Mouse (Mus musculus) CH12.LX (cell line): ENCODE data around the gene Nck2. TPM values are rescaled to one million over a fixed set of nuclear protein-coding genes. Genes with fewer than 3 reads are reported as not detected.

Source experiments
- DNase-seq: peaks from one replicate; pipeline ENCODE4 v3.0.0-alpha.2; 2013; ENCODE audit errors: extremely low read depth
- H3K27ac ChIP-seq: 2 replicates; pipeline ENCODE4 v1.5.1; 2012; ENCODE audit warnings: low read depth, mild to moderate bottlenecking, control low read depth, moderate library complexity; ENCODE audit not compliant: insufficient read depth
- H3K27me3 ChIP-seq: replicated peaks from 2 replicates; pipeline ENCODE3; 2012; ENCODE audit warnings: inconsistent platforms
- H3K36me3 ChIP-seq, 2 experiments: replicated peaks in 1 of 2; 2 replicates each; pipeline versions ENCODE3 to v1.6.1; 2012; ENCODE audit warnings: inconsistent platforms in 1 of 2, low read length in 1 of 2, mild to moderate bottlenecking in 1 of 2, mixed read lengths in 1 of 2, moderate library complexity in 1 of 2; ENCODE audit not compliant: control insufficient read depth in 1 of 2, insufficient read depth in 1 of 2
- H3K4me1 ChIP-seq, 2 experiments: 2 replicates each; pipeline ENCODE4 v1.6.1; 2012; ENCODE audit warnings: inconsistent platforms in 1 of 2, moderate library complexity in 1 of 2; ENCODE audit not compliant: insufficient read depth in 2 of 2, control insufficient read depth in 1 of 2
- H3K4me2 ChIP-seq: 2 replicates; pipeline ENCODE4 v1.6.1; 2012; ENCODE audit warnings: low read depth, mild to moderate bottlenecking, control low read depth; ENCODE audit not compliant: poor library complexity, insufficient read depth, severe bottlenecking
- H3K4me3 ChIP-seq, 3 experiments: fragments of 150-350 bp in 1 of 3; sonication (generic) in 1 of 3; replicated peaks in 1 of 3; 2 replicates each; pipeline versions ENCODE3 to v1.5.1; 2011 to 2012; ENCODE audit warnings: low read depth in 2 of 3, low read length in 2 of 3, mild to moderate bottlenecking in 2 of 3, moderate library complexity in 2 of 3, control low read depth in 1 of 3, improper control_type of control experiment in 1 of 3, inconsistent platforms in 1 of 3, mixed read lengths in 1 of 3; ENCODE audit not compliant: poor library complexity in 1 of 3
- H3K79me2 ChIP-seq: replicated peaks from 2 replicates; pipeline ENCODE4 v1.6.1; 2012; ENCODE audit warnings: mild to moderate bottlenecking, moderate library complexity; ENCODE audit not compliant: control insufficient read depth, poor library complexity, insufficient read depth, severe bottlenecking; ENCODE audit errors: extremely low read depth
- H3K9ac ChIP-seq: 2 replicates; pipeline ENCODE4 v1.6.1; 2012; ENCODE audit warnings: low read depth, mild to moderate bottlenecking, control low read depth, moderate library complexity; ENCODE audit not compliant: insufficient read depth
- H3K9me3 ChIP-seq: replicated peaks from 2 replicates; pipeline ENCODE3; 2012; ENCODE audit warnings: low read length, inconsistent platforms, mixed read lengths
- CHD1 ChIP-seq: IDR thresholded peaks from 2 replicates; pipeline ENCODE4 v1.6.1; 2012; ENCODE audit warnings: low read depth, low read length, improper control_type of control experiment, inconsistent platforms
- EP300 ChIP-seq: IDR thresholded peaks from 2 replicates; pipeline ENCODE4 v1.6.1; 2011; ENCODE audit warnings: low read length, improper control_type of control experiment
- GABPA ChIP-seq: IDR thresholded peaks from 2 replicates; pipeline ENCODE4 v1.6.1; 2012; ENCODE audit warnings: low read depth, low read length, improper control_type of control experiment, inconsistent platforms; ENCODE audit not compliant: insufficient replicate concordance
- IRF4 ChIP-seq: IDR thresholded peaks from 2 replicates; pipeline ENCODE4 v1.6.1; 2014; ENCODE audit warnings: low read depth, mild to moderate bottlenecking, inconsistent platforms, low read length, improper control_type of control experiment
- JUND ChIP-seq: conservative IDR thresholded peaks from 2 replicates; pipeline ENCODE4 v1.6.1; 2011; ENCODE audit warnings: low read depth, low read length, improper control_type of control experiment
- KAT2A ChIP-seq: IDR thresholded peaks from 2 replicates; pipeline ENCODE4 v1.6.1; 2012; ENCODE audit warnings: low read length, improper control_type of control experiment, inconsistent platforms; ENCODE audit not compliant: insufficient replicate concordance
- MAFK ChIP-seq: IDR thresholded peaks from 2 replicates; pipeline ENCODE4 v1.6.1; 2011; ENCODE audit warnings: low read length, improper control_type of control experiment; ENCODE audit not compliant: insufficient replicate concordance
- MAX ChIP-seq: IDR thresholded peaks from 2 replicates; pipeline ENCODE4 v1.6.1; 2011; ENCODE audit warnings: low read length, improper control_type of control experiment
- NRF1 ChIP-seq: IDR thresholded peaks from 2 replicates; pipeline ENCODE4 v1.6.1; 2014; ENCODE audit warnings: low read depth, mild to moderate bottlenecking, inconsistent platforms, low read length, improper control_type of control experiment, moderate library complexity
- PAX5 ChIP-seq: IDR thresholded peaks from 2 replicates; pipeline ENCODE4 v1.6.1; 2012; ENCODE audit warnings: low read length, inconsistent platforms, mixed read lengths
- POLR2AphosphoS2 ChIP-seq: IDR thresholded peaks from 2 replicates; pipeline ENCODE4 v1.6.1; 2011; ENCODE audit warnings: low read depth, low read length, improper control_type of control experiment
- RAD21 ChIP-seq: IDR thresholded peaks from 2 replicates; pipeline ENCODE4 v1.6.1; 2011; ENCODE audit warnings: low read depth, mild to moderate bottlenecking, low read length, improper control_type of control experiment, moderate library complexity
- RCOR1 ChIP-seq: conservative IDR thresholded peaks from 2 replicates; pipeline ENCODE4 v1.6.1; 2012; ENCODE audit warnings: low read depth, mild to moderate bottlenecking, inconsistent platforms, low read length, improper control_type of control experiment
- SIN3A ChIP-seq: IDR thresholded peaks from 2 replicates; pipeline ENCODE4 v1.6.1; 2012; ENCODE audit warnings: low read length, improper control_type of control experiment, inconsistent platforms
- USF2 ChIP-seq: conservative IDR thresholded peaks from 2 replicates; pipeline ENCODE4 v1.6.1; 2011; ENCODE audit warnings: low read depth, low read length, improper control_type of control experiment
- ZC3H11A ChIP-seq: IDR thresholded peaks from 2 replicates; pipeline ENCODE4 v1.6.1; 2012; ENCODE audit warnings: low read depth, mild to moderate bottlenecking, inconsistent platforms, low read length, improper control_type of control experiment
- ZNF384 ChIP-seq: IDR thresholded peaks from 2 replicates; pipeline ENCODE4 v1.6.1; 2012; ENCODE audit warnings: low read depth, low read length, improper control_type of control experiment, inconsistent platforms
- dilution Hi-C: fragments of 300-500 bp; cut with MboI; formaldehyde crosslinking; loops from 2 replicates; pipeline ENCODE4 v1.14.3; 2020; ENCODE audit warnings: low sequenced_read_pairs; ENCODE audit not compliant: extremely low pct_unique_long_range_greater_than_20kb, extremely low pct_ligation_motif_present
- in situ Hi-C: fragments of 300-500 bp; cut with MboI; formaldehyde crosslinking; loops from 3 replicates; pipeline ENCODE4 v1.14.3; 2019; ENCODE audit warnings: low sequenced_read_pairs, low pct_ligation_motif_present, low pct_unique_long_range_greater_than_20kb, mixed read lengths
- polyA plus RNA-seq: library from polyadenylated mRNA; unstranded; fragments of >175 nt; gene quantifications from 2 replicates; pipeline ENCODE4 v1.2.1, GENCODE M21; 2012; ENCODE audit warnings: low read depth; ENCODE audit not compliant: insufficient read length
- total RNA-seq, 2 experiments: library from RNA; depleted of rRNA; stranded (reverse); fragments of 300-350 nt in 1 of 2; fragments of >200 nt in 1 of 2; gene quantifications; 2 replicates each; pipeline ENCODE4 v1.2.3; 2012 to 2014

Gene Nck2
- total and polyA plus RNA-seq, 3 experiments, result 4.4 to 7.6 (median 4.6) TPM

DNA sequence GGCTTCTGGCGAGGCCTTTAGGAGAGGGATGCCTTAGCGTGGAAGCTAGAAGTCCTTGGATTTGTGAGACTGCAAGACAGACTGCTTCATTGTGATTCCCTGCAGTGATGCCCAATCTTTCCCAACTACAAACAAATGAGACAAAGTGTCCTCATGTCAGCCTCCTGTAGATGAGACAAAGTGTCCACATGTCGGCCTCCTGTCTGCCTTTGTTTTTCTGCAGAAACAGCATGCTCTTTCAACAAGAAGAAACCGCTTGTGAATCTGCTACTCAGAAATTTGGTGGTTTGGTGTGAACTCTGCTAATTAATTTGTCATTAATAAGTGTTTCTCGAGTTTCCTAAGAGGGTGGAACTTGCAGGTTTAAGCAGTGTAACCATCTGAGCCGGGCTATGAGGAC, 53.6 kb downstream of the Nck2 start:
- H3K27ac ChIP-seq, result no peak overlapping the region
- no peaks in the 10 kb centered on the region for H3K79me2 ChIP-seq
- in situ Hi-C loops, result no loop called here
- dilution Hi-C loops, result no loop called here
- no peaks in the 10 kb centered on the region for H3K9me3 ChIP-seq
- no peaks in the 10 kb centered on the region for H3K27me3 ChIP-seq
- no peaks in the 10 kb centered on the region for H3K36me3 ChIP-seq
- no peak for DNase-seq
- no peak overlapping the region for H3K4me3 ChIP-seq
- H3K4me1 ChIP-seq, result no peaks in the 10 kb centered on the region
- no peak overlapping the region for H3K4me2 ChIP-seq
- TF ChIP-seq SIN3A (no peak), USF2 (no peak), GABPA (no peak), PAX5 (no peak), RAD21 (no peak), ZNF384 (no peak), CHD1 (no peak), MAX (no peak), NRF1 (no peak), POLR2AphosphoS2 (no peak), ZC3H11A (no peak), KAT2A (no peak), MAFK (no peak), IRF4 (no peak), JUND (no peak)
- H3K9ac ChIP-seq, result no peak overlapping the region

DNA sequence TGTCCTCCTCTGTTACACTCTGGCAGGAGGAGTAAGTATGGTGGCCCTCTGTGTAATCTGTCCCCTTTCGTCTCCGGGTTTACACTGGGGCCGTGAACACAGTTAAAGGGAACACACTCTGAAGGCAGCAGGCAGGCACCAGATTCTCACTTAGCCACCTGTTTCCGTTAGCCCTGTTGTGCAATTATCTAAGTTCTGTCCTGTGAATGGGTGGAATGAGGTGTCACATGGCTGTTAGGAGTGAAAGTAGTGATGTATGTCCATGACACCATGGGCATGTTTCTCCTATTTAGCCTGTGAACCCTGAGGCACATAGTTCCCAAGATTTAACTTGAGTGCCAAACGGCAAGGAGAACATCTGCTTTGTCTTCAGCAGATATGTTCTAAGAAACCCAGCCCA, 55.7 kb downstream of the Nck2 start:
- TF ChIP-seq ZNF384 (no peak), EP300 (no peak), IRF4 (no peak), RCOR1 (no peak), USF2 (no peak)
- dilution Hi-C loops (no loop called here), in situ Hi-C loops (no loop called here)
- DNase-seq, result no peak
- H3K9me3 ChIP-seq, result no peaks in the 10 kb centered on the region
- H3K27me3 ChIP-seq, result no peaks in the 10 kb centered on the region
- H3K79me2 ChIP-seq, result no peaks in the 10 kb centered on the region
- no peaks in the 10 kb centered on the region for H3K36me3 ChIP-seq
- H3K4me1 ChIP-seq, result no peaks in the 10 kb centered on the region
- H3K4me3 ChIP-seq, result no peak overlapping the region
- no peak overlapping the region for H3K9ac ChIP-seq
- H3K27ac ChIP-seq, result no peak overlapping the region
- H3K4me2 ChIP-seq, result no peak overlapping the region
